Mouse (Mus musculus): ENCODE data around the gene Irs2. TPM values are rescaled to one million over a fixed set of nuclear protein-coding genes. Genes with fewer than 3 reads are reported as not detected.

Irs2 gene
- total and polyA plus RNA-seq, 2 experiments from 2014 or later = 7.6 to 37.3 TPM

GRCm38 (mm10) chr8:10952706-10953105 is 55.6 kb downstream of the Irs2 start:
- H3K4me3 ChIP-seq (ENCODE audit: low read depth, low read length) = no peak overlapping the region
- H3K4me2 ChIP-seq (ENCODE audit: low read depth) = no peak overlapping the region
- ATAC-seq (no peak; the same call in 1 of the 2 replicates), DNase-seq (no peak)
- no peaks in the 10 kb centered on the region for H3K36me3 ChIP-seq (ENCODE audit: insufficient read depth)
- H3K9me3 ChIP-seq (ENCODE audit: low read length) = no peaks in the 10 kb centered on the region
- H3K4me1 ChIP-seq (ENCODE audit: insufficient read depth) = 0 out of 2 replicates have a peak, but pooled peaks cover 9% of the 10 kb centered on the region
- H3K9ac ChIP-seq = no peak overlapping the region
- TF ChIP-seq CTCF (IDR thresholded peaks at IDR 0.05; ENCODE audit: low read depth) = no peak
- H3K27me3 ChIP-seq (ENCODE audit: insufficient read depth, low read length) = no peaks in the 10 kb centered on the region
- 26% methylated on average over 5 of the region's 5 CpGs for WGBS
- H3K27ac ChIP-seq (ENCODE audit: low read depth, low read length) = no peak overlapping the region

- H3K27me3 ChIP-seq (ENCODE audit: insufficient read depth, low read length) = no peaks in the 10 kb centered on the region
- H3K4me2 ChIP-seq (ENCODE audit: low read depth) = no peak overlapping the region
- no peaks in the 10 kb centered on the region for H3K9me3 ChIP-seq (ENCODE audit: low read length)
- H3K9ac ChIP-seq = no peak overlapping the region
- H3K36me3 ChIP-seq (ENCODE audit: insufficient read depth) = no peaks in the 10 kb centered on the region
- no peak for TF ChIP-seq CTCF (IDR thresholded peaks at IDR 0.05; ENCODE audit: low read depth)
- 0 out of 2 replicates have a peak, but pooled peaks cover 9% of the 10 kb centered on the region for H3K4me1 ChIP-seq (ENCODE audit: insufficient read depth)
- no peak overlapping the region for H3K27ac ChIP-seq (ENCODE audit: low read depth, low read length)
- no peak for ATAC-seq
- DNase-seq = no peak
- H3K4me3 ChIP-seq (ENCODE audit: low read depth, low read length) = no peak overlapping the region
- WGBS = 84% methylated on average over 2 of the region's 2 CpGs
Measured at GRCm38 (mm10) chr8:10952235-10952634, 56.0 kb downstream of the Irs2 start.

- Histone ChIP-seq H3K9ac (no peak overlapping the region), H3K4me3 (ENCODE audit: low read depth, low read length) (no peak overlapping the region), H3K9me3 (ENCODE audit: low read length) (no peaks in the 10 kb centered on the region), H3K27me3 (ENCODE audit: insufficient read depth, low read length) (no peaks in the 10 kb centered on the region), H3K27ac (ENCODE audit: low read depth, low read length) (no peak overlapping the region), H3K36me3 (ENCODE audit: insufficient read depth) (no peaks in the 10 kb centered on the region), H3K4me2 (ENCODE audit: low read depth) (no peak overlapping the region), H3K4me1 (ENCODE audit: insufficient read depth) (peaks cover 11% of the 10 kb centered on the region; the same call in 1 of the 2 replicates)
- DNase-seq = no peak
- no peak for TF ChIP-seq CTCF (IDR thresholded peaks at IDR 0.05; ENCODE audit: low read depth)
- 64% methylated on average over 4 of the region's 4 CpGs for WGBS
- ATAC-seq = no peak
Measured at GRCm38 (mm10) chr8:10951567-10951966, 56.7 kb downstream of the Irs2 start.

DNA sequence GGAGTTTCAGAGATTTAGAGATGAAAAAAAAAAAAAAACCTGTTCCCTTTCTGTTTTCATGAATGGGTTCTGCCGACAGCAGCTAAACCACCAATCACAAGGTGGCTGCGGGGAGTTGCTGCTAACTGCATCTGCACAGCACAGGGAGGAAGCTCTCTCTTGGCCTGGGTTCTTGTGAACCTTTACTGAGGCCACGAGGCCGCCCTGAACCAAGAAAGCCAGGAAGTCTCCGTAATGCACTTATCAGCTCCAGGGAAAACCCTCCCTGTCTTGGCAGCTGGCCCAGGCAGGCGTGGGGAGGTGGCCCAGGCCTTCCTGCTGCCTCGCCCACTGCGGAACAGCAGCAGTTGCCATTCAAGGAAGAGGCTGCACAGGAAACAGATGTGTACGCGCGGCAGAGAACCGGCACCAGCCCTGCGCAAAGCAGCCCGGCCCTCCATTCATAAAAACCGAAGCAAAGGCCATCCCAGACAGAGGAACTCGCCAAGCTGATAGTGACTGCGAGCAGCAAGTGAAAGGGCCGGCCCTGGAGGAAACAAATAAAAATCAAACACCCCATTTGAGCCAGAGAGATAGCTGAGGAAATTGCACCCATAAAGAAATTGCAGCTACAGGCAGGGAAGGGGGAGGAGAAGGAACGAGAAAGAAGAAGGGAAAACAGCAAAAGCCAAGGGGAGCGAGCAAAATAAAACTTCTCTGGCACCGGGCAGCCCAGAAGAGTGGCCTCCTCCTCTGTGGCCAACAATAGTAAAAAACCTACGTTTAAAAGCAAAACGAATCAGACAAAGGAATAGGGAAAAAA is 62.1 kb downstream of the Irs2 start:
- H3K27me3 ChIP-seq (ENCODE audit: insufficient read depth, low read length) = no peaks in the 10 kb centered on the region
- peak overlapping the region; percentile 37 for H3K4me2 ChIP-seq (ENCODE audit: low read depth)
- WGBS = 7% methylated on average over 23 of the region's 23 CpGs
- ATAC-seq (peak; percentile 94), DNase-seq (peak; percentile 70)
- H3K4me1 ChIP-seq (ENCODE audit: insufficient read depth) = peaks cover 13% of the 10 kb centered on the region; the same call in 1 of the 2 replicates
- H3K36me3 ChIP-seq (ENCODE audit: insufficient read depth) = no peaks in the 10 kb centered on the region
- H3K9ac ChIP-seq = 0 out of 2 replicates have a peak overlapping the region, but pooled peaks have one; percentile 10
- H3K27ac ChIP-seq (ENCODE audit: low read depth, low read length) = peak overlapping the region; percentile 51; the same call in 1 of the 2 replicates
- no peaks in the 10 kb centered on the region for H3K9me3 ChIP-seq (ENCODE audit: low read length)
- H3K4me3 ChIP-seq (ENCODE audit: low read depth, low read length) = peak overlapping the region; percentile 19; the same call in 1 of the 2 replicates
- TF ChIP-seq CTCF (IDR thresholded peaks at IDR 0.05; ENCODE audit: low read depth) = no peak

GRCm38 (mm10) chr8:10945490-10945889 is 62.8 kb downstream of the Irs2 start:
- Histone ChIP-seq H3K36me3 (ENCODE audit: insufficient read depth) (no peaks in the 10 kb centered on the region), H3K9ac (no peak overlapping the region), H3K4me1 (ENCODE audit: insufficient read depth) (peaks cover 13% of the 10 kb centered on the region; the same call in 1 of the 2 replicates), H3K4me2 (ENCODE audit: low read depth) (peak overlapping the region; percentile 37; the same call in 1 of the 2 replicates), H3K4me3 (ENCODE audit: low read depth, low read length) (no peak overlapping the region), H3K27ac (ENCODE audit: low read depth, low read length) (no peak overlapping the region), H3K9me3 (ENCODE audit: low read length) (no peaks in the 10 kb centered on the region), H3K27me3 (ENCODE audit: insufficient read depth, low read length) (no peaks in the 10 kb centered on the region)
- ATAC-seq = no peak
- WGBS = 72% methylated on average over 2 of the region's 2 CpGs
- no peak for TF ChIP-seq CTCF (IDR thresholded peaks at IDR 0.05; ENCODE audit: low read depth)
- no peak for DNase-seq

GRCm38 (mm10) chr8:10943314-10944060 is 64.8 kb downstream of the Irs2 start:
- H3K9ac ChIP-seq = no peak overlapping the region
- no peaks in the 10 kb centered on the region for H3K9me3 ChIP-seq (ENCODE audit: low read length)
- TF ChIP-seq CTCF (IDR thresholded peaks at IDR 0.05; ENCODE audit: low read depth) = no peak
- no peaks in the 10 kb centered on the region for H3K27me3 ChIP-seq (ENCODE audit: insufficient read depth, low read length)
- ATAC-seq (no peak), DNase-seq (no peak)
- H3K4me3 ChIP-seq (ENCODE audit: low read depth, low read length) = no peak overlapping the region
- 77% methylated on average over 9 of the region's 9 CpGs for WGBS
- peaks cover 13% of the 10 kb centered on the region; the same call in 1 of the 2 replicates for H3K4me1 ChIP-seq (ENCODE audit: insufficient read depth)
- H3K36me3 ChIP-seq (ENCODE audit: insufficient read depth) = no peaks in the 10 kb centered on the region
- no peak overlapping the region for H3K4me2 ChIP-seq (ENCODE audit: low read depth)
- H3K27ac ChIP-seq (ENCODE audit: low read depth, low read length) = no peak overlapping the region

DNA sequence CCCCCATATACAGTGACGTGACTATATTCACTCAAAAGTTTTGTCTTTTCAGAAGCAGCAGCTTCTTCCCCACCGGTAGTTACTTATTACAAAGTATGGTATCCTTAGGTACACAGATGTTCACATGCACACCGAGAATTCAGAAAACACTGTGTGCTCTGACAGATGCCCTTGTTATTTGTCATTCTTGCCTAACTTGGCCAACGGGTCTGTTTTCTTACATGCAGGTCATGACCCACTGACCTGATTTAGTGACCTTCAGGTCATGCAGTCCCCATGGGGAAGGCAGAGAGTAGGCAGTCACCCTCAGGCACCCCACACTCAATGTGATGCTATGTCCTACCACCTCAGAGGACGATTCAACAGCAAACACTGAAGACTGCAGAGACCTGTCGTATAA is 68.4 kb downstream of the Irs2 start:
- 83% methylated on average over 6 of the region's 6 CpGs for WGBS
- no peak overlapping the region for H3K4me3 ChIP-seq (ENCODE audit: low read depth, low read length)
- no peaks in the 10 kb centered on the region for H3K36me3 ChIP-seq (ENCODE audit: insufficient read depth)
- no peaks in the 10 kb centered on the region for H3K27me3 ChIP-seq (ENCODE audit: insufficient read depth, low read length)
- no peak overlapping the region for H3K4me2 ChIP-seq (ENCODE audit: low read depth)
- ATAC-seq = no peak
- H3K27ac ChIP-seq (ENCODE audit: low read depth, low read length) = no peak overlapping the region
- H3K4me1 ChIP-seq (ENCODE audit: insufficient read depth) = no peaks in the 10 kb centered on the region
- DNase-seq = no peak
- no peaks in the 10 kb centered on the region for H3K9me3 ChIP-seq (ENCODE audit: low read length)
- TF ChIP-seq CTCF (IDR thresholded peaks at IDR 0.05; ENCODE audit: low read depth) = no peak
- H3K9ac ChIP-seq = no peak overlapping the region
